Mouse (Mus musculus): ENCODE results near the gene Rbms2.
"Not testable (repeated sequence)": the region's sequence is repeated elsewhere in the genome, so short reads cannot be mapped to it uniquely, and the experiment has no call there.

The Rbms2 gene

GRCm38 (mm10) chr10:128179989-128180388 lies at the start of gene Rbms2:
Gene Rbms2 (minus strand): TSS chr10:128180297.
- no peak for DNase-seq (ENCODE audit: low spot score in 2 of 2)

DNA sequence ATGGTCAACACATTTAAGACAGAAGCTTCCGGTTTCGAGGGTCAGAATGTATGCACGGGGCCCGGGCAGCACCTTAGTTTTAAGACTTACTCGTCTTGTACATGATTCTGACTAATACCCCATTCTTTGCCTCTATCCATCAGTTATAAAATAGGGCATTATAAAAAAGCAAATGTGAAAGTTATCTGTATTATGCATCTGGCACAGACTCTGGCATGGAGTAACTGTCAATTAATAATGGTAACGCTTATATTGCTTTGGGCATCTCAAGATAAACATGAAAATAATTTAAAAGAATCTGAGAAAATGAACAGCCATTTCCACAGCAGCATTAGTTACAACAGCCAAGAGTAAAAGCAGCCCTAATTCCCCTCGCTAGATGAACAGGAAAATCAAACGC lies 47.9 kb upstream of the Rbms2 start:
- no peak for DNase-seq (ENCODE audit: low spot score in 2 of 2)

- no peak for DNase-seq (ENCODE audit: low spot score in 2 of 2)
Observed at GRCm38 (mm10) chr10:128227592-128227991, 47.5 kb upstream of the Rbms2 start.

DNA sequence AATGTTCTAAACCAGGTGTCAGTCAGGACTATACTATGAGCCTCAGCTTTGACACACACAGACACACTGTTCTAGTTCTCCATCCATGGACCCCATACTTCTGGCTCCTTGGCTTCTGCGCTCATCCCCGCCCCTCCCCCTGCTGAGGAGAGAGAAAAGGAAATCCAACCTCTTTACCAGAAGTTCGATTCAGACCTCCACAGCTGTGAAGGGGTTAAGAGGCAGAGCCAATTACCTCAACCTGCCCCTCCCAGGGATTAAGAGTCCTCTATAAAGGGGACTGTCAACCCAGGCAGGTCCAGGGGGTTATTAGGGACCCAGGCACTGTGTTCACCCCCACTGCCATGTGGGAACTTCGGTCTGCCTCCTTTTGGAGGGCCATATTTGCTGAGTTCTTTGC lies 45.4 kb upstream of the Rbms2 start, which contains the start of gene Mip:
Gene Mip (plus strand): TSS at position 301 of the 400 bp plus-strand sequence.
- DNase-seq (ENCODE audit: low spot score in 2 of 2) = no peak

DNA sequence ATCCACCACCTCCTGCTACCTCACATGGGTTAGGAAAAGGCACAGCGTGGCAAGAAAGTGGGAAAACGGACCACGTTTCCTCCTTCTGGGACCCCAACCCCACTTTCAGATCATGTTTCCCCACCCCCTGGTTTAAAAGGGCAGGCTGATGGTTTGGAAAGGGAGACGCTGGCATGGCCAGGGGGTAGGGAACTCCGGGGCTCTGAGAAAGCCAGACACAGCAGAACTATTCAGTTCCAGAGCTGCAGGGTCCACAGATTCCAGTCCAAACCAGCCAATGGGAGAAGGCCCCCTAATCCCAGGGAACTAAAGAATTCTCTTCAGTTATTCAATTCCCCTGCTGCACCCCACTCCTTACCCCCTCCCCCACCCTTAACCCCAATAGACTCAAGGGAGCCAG lies 45.0 kb upstream of the Rbms2 start:
- no peak for DNase-seq (ENCODE audit: low spot score in 2 of 2)

DNA sequence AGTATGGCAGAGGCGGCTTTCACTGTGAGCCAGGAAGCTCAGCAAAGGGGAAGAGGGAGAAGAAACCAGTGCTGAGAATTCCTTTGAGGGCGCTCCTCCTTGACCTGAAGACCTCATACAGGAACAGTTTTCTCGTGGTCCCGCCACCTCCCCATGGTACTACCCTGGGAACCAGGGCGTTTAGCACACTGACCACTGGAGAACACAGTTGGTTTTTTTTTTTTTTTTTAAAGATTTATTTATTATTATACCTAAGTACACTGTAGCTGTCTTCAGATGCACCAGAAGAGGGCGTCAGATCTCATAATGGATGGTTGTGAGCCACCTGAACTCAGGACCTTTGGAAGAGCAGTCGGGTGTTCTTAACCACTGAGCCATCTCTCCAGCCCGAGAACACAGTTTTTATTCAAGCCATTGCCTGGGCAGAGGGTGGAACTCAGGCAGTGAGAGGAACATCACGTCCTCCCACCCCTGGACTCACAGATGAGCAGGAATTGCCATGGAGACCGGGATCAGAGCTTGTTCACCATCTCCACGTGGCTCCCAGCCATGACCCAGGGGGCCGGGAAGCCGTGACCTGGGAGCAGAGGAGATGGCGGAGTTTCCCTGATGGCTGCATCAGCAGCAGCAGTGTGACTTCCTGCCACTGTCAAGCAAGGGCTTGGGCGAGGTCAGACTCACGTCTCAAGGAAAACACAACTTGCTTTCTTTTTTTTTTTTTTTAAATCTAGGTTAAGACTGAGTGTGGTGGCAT lies 41.6 kb upstream of the Rbms2 start:
- no peak for DNase-seq (ENCODE audit: low spot score in 2 of 2)

DNA sequence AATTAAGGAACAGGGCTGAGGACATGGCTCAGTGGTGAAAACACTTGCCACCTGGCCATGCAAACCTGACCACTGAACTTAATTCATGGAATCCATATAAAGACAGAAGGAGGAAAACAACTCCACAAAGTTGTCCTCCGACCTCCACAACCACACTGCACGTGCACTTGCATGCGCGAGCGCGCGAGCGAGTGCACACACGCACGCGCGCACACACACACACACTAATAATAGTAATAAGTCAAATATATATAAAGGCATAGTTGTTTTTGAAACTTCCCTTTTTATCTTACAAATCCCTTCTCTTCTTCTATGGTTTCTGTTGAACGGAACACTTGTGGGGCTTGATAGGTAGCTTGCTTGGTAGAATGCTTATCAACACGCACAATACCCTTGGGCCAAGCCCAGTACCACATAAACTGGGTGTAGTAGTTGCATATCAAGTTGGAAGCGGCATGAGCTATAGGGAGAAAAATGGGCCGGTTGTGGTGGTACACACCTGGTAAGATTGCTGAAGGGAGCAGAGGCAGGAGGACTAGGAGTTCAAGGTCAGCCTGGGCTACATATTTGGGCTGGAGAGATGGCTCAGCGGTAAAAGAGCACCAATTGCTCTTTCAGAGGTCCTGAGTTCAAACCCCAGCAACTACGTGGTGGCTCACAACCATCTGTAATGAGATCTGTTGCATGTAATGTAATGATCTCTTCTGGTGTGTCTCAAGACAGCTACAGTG lies 38.5 kb upstream of the Rbms2 start:
- DNase-seq (ENCODE audit: low spot score in 2 of 2) = no peak

GRCm38 (mm10) chr10:128214981-128215380 lies 34.9 kb upstream of the Rbms2 start:
- no peak for DNase-seq (ENCODE audit: low spot score in 2 of 2)

GRCm38 (mm10) chr10:128214112-128214511 lies 34.0 kb upstream of the Rbms2 start:
- DNase-seq (ENCODE audit: low spot score in 2 of 2) = not testable (repeated sequence)

GRCm38 (mm10) chr10:128212871-128213323 lies 32.8 kb upstream of the Rbms2 start:
- peak; percentile 56 to 79 for DNase-seq (ENCODE audit: low spot score in 2 of 2)

- DNase-seq (ENCODE audit: low spot score in 2 of 2) = no peak
Observed at GRCm38 (mm10) chr10:128212148-128212547, 32.1 kb upstream of the Rbms2 start.

GRCm38 (mm10) chr10:128211390-128212108 lies 31.5 kb upstream of the Rbms2 start, which contains the start of gene Spryd4:
Gene Spryd4 (minus strand): TSS chr10:128211807.
- peak; percentile 83 to 88 for DNase-seq (ENCODE audit: low spot score in 2 of 2)

DNA sequence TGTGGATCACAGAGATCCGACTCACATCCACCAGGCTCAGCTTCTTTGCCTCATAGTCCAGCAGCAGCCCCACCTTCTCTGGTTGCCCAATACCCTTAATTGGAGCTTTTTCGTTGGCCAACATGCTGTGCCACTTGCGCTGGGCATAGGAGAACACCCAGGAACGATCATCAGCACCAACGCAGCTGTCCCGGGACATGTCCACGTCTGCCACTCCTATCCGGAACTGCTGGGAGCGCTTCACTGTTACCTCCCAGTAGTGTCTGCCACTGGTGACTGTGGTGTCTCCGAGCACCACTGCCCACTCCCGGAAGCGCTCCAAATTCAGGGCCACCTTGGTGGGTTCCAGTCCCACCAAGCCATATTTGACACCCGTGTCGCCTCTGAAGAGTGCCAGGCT lies 30.9 kb upstream of the Rbms2 start:
- DNase-seq (ENCODE audit: low spot score in 2 of 2) = no peak

GRCm38 (mm10) chr10:128210131-128210530 lies 30.0 kb upstream of the Rbms2 start:
- no peak for DNase-seq (ENCODE audit: low spot score in 2 of 2)

DNA sequence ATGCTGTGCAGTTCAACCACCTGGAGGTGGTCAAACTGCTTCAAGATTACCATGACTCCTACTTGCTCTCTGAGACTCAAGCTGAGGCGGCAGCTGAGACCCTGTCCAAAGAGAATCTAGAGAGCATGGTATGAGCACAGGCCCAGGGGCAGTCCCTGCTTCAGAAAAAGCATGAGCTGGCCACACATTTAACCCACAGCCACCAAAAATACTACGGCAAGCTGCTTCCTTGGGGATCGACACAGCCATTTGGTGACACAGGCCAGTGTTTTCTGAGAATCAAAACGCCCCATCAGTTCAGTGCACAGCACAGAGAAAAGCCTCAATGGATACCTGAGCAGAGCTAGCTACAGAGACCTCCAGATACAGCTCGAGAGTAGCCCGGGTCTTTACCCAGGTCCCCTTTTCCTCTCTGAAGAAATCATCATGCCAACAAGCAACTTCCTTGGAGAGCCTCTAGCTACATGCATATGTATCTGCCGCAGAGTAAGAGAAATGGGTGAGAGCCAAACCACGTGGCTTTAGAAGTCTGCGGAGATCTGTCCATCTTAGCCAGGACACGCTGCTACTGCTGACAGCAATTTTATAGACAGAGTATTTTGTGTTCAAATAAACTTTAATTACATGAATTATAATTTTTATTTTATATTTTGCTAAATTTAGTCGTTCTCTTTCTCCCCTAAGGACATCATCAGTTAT lies 29.4 kb upstream of the Rbms2 start:
- no peak for DNase-seq (ENCODE audit: low spot score in 2 of 2)

- DNase-seq (ENCODE audit: low spot score in 2 of 2) = no peak
Observed at GRCm38 (mm10) chr10:128208326-128208725, 28.2 kb upstream of the Rbms2 start.

DNA sequence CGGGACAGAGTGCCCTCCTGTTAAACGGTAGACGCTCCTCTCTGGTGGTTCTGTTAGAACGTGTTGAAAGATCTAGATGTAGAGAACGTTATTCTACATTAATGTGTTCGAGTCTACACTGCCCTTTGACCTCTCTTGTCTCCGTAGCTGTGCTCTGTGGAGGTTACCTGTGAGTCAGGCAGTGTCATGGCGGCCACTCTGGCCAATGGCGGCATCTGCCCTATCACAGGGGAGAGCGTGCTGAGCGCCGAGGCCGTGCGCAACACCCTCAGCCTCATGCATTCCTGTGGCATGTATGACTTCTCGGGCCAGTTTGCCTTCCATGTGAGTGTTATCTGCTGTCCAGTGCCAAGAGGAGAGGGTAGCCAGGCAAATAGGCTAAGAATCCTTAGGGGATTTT lies 24.8 kb upstream of the Rbms2 start:
- no peak for DNase-seq (ENCODE audit: low spot score in 2 of 2)

- no peak for DNase-seq (ENCODE audit: low spot score in 2 of 2)
Observed at GRCm38 (mm10) chr10:128201856-128202255, 21.8 kb upstream of the Rbms2 start.

GRCm38 (mm10) chr10:128194551-128195461 lies 14.7 kb upstream of the Rbms2 start:
- peak; percentile 24 to 25 for DNase-seq (ENCODE audit: low spot score in 2 of 2)

GRCm38 (mm10) chr10:128194024-128194550 lies 14.0 kb upstream of the Rbms2 start, which contains the start of gene Gls2:
Gene Gls2 (plus strand): TSS chr10:128194457.
- peak; percentile 46 to 66 for DNase-seq (ENCODE audit: low spot score in 2 of 2)

Data from natural killer cell, adult 2 months (primary cell).